Mouse (Mus musculus) hematopoietic stem cell, adult 5-6 weeks (primary cell): ENCODE data around the gene Fbxl2. TPM values are rescaled to one million over a fixed set of nuclear protein-coding genes. Genes with fewer than 3 reads are reported as not detected.
A peak's percentile ranks its signal among the peaks of the same experiment; 100 is the strongest.

Experiments used
- ATAC-seq, 2 experiments: fragments of 125-278 bp in 1 of 2; replicated peaks in 1 of 2; 2 replicates each; pipeline ENCODE4 v1.8.0; 2016 to 2017; ENCODE audit warnings: inconsistent platforms in 2 of 2, mild to moderate bottlenecking in 2 of 2, moderate number of reproducible peaks in 2 of 2, low read depth in 1 of 2, moderate TSS enrichment in 1 of 2; ENCODE audit not compliant: low FRiP score in 2 of 2, poor library complexity in 2 of 2, severe bottlenecking in 2 of 2, insufficient read depth in 1 of 2, low TSS enrichment in 1 of 2
- total RNA-seq: library from RNA; stranded (forward); fragments of 172-1452, 232-1000 nt; gene quantifications from 2 replicates; pipeline ENCODE4 v1.2.3, GENCODE M21; 2017

Gene Fbxl2
- total RNA-seq, 1 experiment from 2014 or later: 0.40 TPM

- peak; percentile 32 to 63; a peak in 1 of 4 replicates for ATAC-seq
Observed at GRCm38 (mm10) chr9:113941103-113941805, 104.7 kb downstream of the Fbxl2 start.

GRCm38 (mm10) chr9:113939063-113939850 lies 106.7 kb downstream of the Fbxl2 start:
- no peak for ATAC-seq

DNA sequence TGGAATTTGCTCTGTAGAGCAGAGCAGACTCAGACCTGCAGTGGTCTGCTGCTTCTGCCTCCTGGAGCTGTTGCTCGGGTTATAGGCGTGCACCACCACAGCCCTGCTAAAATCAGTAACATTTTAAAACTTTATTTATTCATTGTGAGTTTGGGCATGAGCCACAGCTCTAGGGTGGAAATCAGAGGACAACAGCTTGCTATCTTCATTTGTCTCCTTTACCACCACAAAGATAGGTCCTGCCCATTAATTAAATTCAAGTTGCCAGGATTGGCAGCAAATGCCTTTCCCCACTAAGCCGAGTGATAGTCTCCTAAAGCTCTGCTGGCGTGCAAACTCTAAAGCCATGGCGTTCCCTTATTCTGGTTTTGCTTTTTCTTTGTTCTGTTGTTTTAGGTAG lies 110.4 kb downstream of the Fbxl2 start:
- no peak for ATAC-seq

DNA sequence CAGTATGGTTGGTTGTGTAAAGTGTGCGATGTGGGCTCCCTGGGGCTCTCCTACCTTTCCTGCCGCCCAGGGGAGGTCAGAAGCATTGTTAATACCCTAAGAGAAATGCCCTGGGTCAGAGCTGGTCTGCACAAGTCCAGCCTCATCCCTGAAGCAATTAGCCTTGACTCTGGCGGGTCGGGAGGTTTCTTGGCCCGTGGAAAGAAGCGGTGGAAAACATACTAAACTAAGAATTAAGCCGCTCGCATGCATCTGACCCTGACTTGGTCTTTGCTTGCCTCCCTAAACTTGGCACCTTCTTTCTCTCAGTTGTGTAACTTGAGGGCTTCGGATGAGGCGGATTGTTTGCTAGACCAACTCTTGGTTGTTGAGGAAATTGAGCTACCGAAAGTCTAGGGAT lies 113.5 kb downstream of the Fbxl2 start:
- no peak for ATAC-seq

- ATAC-seq: no peak
Observed at GRCm38 (mm10) chr9:113932100-113932470, 113.9 kb downstream of the Fbxl2 start.

GRCm38 (mm10) chr9:113931375-113932099 lies 114.5 kb downstream of the Fbxl2 start:
- no peak for ATAC-seq

GRCm38 (mm10) chr9:113930534-113931374 lies 115.2 kb downstream of the Fbxl2 start, which contains the start of gene Ubp1:
Gene Ubp1, plus strand, starts transcription at chr9:113930934.
- peak; percentile 93 to 95 for ATAC-seq

GRCm38 (mm10) chr9:113929676-113930075 lies 116.3 kb downstream of the Fbxl2 start:
- ATAC-seq: no peak

- peak; percentile 33 to 40; a peak in 2 of 4 replicates for ATAC-seq
Observed at GRCm38 (mm10) chr9:113928591-113928990, 117.4 kb downstream of the Fbxl2 start.

DNA sequence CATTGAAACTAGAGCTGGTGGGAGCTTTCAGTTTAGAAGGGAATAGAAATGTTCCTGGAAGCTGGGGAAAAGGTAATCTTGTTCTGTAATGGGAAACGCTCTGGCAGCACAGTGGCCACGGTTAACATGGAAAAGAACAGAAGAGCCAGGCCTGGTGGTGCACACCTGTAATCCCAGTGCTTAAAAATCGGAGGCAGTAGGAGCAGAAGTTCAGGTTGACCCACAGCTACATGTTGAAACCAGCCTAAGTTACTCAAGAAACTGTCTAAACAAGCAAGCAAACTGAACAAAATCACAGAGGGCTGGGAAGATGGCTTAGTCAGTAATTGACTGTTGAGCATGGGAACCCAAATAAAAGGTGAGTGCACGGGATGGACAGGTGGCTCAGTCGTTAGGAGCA lies 121.1 kb downstream of the Fbxl2 start:
- no peak for ATAC-seq

DNA sequence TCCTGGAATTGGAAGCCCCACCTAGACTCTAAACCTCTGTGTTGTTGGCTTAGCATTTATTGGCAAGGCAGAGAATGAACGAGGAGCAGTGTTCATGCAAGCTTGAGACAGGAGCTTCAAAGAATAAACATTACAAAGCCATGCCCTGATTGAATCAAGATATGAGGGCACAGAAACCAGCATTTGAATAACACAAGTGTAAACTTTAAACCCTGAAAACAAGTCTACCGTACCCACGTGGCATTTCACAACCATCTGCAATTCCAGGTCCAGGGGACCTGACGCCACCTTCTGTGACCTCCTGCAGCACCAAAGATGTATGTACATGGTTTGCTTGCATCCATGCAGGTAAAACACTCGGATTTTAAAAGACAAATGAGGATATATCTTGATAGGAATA lies 123.3 kb downstream of the Fbxl2 start:
- no peak for ATAC-seq

GRCm38 (mm10) chr9:113915789-113916188 lies 130.2 kb downstream of the Fbxl2 start:
- ATAC-seq: no peak

Other genes with a start within 250 kb of the Fbxl2 start
- 75.9 and 79.3 TPM in 2 replicates for gene Ubp1, start 115.3 kb downstream of the Fbxl2 start, total RNA-seq
- gene Susd5, start 10.9 kb upstream of the Fbxl2 start, total RNA-seq: not detected in 2 replicates